Mouse (Mus musculus): ENCODE data around the gene Gtf2i.

Gtf2i gene

DNA sequence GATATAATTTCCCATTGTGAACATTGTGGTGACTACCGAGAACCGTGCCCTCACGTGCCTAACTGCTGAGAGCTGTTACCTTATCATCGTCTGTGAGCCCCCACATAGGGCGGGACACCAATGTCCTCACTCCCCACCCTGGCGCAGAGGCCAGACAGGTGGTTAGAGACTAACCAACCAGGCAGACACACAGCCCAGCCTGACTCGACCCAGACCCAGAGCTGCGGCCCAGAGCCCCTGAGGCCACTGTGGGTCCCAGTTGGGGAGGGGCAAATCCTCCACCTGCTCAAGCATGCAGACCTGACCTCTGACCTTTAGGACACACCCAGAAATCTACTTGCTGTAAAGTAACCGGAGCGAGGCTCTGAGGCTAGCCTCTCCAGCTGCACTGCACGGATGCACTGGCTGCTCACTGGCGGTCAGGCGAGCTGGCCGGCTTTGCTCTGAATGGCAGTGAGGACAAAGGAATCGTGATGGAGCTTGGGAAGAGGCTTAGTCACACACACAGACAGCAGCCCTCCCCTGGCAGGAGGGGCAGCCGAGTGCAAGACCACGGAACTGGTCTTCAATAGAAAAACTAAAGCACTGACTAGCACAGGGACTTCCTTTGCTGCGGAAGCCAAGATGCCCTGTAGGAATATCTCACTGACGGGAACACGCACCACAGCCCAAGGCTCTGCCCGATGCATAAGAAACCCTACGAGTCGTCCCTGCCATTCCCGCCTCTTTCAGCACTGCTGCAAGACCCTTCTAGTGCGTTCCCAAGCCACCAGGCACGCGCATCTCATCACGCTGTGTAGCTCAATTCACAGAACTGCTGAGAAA, 76.4 kb downstream of the Gtf2i start:
- DNase-seq: no peak

DNA sequence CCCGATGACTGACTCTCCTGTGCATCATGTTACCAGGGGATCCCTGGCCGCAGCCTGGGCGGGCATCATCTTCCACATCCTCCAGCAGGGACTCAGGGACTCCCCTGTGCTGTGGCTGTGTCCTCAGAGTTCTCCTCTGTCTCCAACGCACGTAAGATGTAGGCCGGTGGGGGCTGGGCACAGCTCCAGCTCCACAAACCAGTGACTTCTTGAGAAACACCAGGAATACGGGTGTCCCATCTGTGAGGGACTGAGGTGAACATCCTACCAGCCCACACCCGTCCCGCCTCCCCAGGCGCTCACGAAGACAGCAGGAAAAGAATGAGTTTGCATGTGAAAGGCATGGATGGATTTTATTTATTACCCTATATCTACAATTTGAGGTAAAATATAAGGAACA, 77.1 kb downstream of the Gtf2i start:
- peak in 1 of 2 experiments; percentile 32 for DNase-seq

DNA sequence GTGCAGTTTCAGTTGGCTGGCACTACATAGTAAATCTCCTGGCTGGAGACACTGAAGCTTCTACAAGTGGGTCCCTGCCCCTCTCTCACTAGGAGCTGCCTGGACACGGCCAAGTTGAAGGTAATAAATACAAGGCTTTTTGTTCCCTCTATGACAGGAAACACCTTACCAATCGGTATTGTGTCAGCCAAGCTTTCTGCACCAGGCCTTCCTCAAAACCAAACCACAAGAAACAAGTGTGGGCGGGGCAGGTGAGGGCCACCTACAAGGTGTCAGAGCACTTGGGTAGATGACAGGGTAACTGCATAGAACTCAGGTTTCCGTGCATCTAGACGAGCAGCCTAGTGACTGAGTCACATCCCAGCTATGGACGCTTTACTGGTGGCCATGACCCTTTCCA, 77.8 kb downstream of the Gtf2i start:
- no peak for DNase-seq

DNA sequence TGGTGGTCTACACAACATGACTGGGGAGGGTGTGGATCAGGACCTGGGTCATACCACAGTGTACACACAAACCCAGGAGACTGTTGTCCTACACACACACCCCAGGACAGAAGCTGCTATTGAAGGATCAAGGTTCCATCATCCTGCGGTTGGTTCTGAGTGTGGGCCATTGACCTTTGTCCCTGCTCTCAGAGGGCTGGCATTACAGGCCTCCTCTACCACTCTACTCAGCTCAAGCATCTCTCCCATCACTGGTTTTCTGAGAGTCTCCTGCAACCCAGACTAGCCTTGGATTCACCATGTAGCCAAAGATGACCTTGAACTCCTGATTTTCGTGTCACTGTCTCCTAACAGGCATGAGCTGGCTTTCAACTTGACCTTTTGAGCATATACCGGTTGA, 78.3 kb downstream of the Gtf2i start:
- no peak for DNase-seq

DNA sequence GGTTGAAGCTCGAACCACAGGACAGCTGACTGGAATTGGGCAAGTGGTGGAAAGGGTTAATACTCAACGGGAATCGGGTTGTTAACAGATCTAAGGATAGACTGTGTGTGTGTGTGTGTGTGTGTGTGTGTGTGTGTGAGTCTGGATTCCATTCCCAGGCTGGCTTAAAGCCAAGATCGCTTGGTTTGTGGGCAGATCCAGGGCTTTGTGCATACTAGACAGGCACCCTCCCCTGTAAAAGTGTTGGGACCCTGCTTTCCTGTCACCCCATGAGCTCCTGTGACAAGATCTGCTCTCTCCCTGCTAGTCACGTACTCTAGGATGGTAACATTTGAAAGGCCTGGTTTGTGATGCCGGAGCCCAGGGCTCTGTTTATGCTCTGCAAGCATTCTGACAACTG, 79.4 kb downstream of the Gtf2i start:
- peak in 1 of 2 experiments; percentile 53 for DNase-seq

DNA sequence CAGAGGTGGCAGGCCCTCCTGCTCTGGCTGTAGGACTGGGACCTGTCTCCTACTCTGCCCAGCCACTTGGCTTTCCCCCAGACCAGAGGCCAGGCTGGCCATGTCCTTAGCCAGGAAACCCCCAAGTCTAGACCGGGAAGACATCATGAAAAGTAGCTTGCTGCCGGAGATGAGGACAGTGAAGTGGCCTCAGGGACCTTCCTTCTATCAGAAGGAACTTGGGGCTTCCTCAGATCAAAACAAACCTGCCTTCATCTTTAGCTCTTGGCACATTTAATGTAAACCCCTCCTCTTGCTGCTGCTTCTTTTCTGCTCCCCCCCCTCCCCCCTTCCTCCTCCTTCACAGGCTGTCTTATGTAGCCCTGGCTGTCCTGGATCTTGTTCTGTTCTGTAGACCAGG, 80.4 kb downstream of the Gtf2i start:
- no peak for DNase-seq

DNA sequence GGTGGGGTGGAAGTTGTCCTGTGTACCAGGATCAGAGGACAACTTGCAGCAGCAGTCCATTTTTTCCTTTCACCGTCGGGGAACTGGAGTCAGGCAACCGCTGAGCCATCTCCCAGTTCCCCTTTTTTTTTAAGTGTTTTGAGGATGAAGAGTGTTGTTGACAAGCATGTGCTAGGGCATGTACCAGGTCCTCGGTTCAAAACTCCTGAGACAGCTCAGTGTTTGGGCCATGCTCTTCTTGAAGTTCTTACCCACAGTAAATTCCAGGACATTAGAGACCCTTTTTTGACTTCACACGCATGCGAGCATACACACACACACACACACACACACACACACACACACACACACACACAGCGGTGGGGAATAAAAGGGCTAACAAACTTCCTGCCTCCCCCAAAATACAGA, 81.3 kb downstream of the Gtf2i start:
- DNase-seq: no peak

DNA sequence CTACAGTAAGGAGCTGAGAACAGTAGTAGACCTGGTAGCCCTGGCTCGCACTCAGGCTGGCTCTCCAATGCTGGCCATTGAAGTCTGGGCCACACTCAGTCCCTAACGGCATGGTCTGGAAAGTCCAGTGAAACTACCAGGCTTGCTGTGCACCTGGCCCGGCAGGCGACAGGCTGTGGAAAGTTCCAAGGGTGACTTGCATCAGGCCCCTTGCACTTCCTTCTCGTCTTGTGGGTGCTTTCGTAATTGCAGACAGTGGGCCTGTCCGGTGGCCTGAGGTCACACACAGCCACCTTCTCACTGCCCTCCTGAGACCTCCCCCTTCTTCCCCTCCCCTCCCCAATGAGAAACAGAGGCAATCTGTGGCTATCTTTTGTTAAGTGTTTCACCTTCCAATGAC, 82.0 kb downstream of the Gtf2i start:
- DNase-seq: no peak

DNA sequence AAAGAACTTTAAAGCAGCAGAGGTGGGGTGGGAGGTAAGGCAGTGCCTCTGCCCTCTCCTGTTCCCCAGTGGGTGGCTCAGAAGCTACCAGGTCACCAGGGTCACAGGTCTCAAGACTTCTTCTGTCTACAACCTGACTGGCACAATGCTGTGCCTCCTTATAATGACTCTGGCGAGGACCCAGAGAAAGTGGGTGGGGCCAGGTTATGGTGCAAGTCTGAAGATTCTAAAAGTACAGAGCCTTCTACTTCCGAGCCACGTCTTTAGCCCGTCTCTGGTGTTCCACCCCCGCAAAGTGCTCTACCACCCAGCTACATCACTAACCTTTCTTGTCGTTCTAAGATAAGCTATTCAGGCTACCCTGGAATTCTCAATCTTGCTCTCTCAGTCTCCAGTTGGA, 82.4 kb downstream of the Gtf2i start:
- no peak for DNase-seq

DNA sequence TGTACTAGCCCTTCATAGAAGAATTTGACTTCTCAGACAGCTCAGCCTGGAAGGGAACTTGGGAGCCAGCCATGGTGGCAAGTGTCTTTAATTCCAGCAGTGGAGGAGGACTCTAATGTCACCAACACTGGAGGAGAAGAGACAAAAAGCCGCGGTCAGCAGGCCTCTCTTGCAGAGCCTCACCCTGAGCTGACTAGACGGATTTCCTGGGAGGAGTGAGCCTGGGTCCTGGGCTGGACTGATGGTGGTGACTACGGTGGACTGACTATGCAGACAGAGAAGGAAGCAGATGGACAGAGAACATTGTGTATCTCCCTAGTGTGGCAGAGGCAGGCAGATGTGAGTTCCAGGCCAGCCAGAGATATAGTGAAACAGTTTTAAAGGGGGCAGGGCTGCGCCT, 83.2 kb downstream of the Gtf2i start:
- no peak for DNase-seq

DNA sequence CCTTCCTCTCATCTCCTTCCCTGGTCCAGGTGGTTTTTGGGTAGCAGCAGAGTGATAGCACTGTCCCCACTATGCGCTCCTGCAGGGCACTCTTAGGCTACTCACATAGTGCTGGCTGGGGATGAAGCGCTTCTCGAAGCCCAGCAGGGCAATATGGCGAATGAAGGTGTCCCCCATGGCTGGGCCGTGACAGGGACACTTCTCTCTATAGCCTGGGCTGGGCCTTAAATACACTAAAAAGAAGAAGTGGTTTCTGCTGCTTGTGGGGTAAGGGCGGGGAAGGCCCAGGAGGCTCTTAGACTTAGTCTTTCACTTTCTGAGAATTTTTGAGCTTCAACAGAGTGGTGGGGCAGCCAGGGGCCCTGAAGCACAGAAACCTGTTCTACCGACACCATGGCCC, 85.2 kb downstream of the Gtf2i start, which contains the start of gene Ncf1:
Gene Ncf1, minus strand, starts transcription at position 235 of the 400 bp plus-strand sequence.
- DNase-seq: no peak

DNA sequence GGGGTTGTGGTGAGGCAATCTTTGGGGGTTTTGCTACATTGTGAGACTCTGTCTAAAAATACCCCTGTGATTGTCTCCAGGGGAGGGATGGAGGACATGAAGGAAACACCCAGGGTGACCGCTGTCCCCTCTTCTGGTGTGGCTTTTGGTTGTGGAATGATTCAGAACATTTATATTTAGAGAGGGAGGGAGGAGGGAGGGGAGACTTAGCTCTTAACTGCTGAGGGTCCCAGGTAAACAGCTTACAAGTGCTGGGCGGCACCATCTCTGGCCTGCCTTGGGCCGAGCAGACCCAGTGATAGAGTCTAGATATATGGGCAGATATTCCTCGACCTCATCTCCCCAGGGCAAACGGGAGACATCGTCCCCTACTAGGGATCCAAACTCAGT, 86.3 kb downstream of the Gtf2i start:
- DNase-seq: no peak

DNA sequence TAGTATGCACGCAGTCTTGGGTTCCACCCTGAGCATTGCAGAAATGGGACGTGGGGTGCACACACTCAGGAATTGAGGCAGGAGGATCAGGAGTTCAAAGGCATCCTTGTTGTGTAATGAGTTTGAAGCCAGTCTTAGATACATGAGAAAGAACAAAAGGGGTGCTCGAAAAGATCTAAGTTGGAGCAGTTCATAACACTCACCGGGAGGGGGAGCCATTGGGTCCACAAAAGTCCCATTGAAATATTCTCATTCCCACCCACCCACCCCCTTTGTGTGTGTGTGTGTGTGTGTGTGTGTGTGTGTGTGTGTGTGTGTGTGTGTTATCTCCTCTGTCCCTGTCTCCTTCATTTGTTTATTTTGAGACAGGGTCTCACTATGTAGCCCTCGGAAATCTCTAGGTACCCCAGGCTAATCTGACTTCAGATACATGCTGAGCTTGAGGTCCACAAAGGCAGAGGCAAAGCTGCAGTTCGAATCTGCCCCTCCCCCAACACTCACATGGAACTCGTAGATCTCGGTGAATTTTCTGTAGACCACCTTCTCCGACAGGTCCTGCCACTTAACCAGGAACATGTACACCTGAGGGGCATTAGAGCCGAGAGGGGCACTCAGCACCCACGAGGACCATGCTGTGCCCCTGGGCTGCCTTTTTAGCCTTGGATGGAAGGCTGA, 86.8 kb downstream of the Gtf2i start:
- DNase-seq: no peak

DNA sequence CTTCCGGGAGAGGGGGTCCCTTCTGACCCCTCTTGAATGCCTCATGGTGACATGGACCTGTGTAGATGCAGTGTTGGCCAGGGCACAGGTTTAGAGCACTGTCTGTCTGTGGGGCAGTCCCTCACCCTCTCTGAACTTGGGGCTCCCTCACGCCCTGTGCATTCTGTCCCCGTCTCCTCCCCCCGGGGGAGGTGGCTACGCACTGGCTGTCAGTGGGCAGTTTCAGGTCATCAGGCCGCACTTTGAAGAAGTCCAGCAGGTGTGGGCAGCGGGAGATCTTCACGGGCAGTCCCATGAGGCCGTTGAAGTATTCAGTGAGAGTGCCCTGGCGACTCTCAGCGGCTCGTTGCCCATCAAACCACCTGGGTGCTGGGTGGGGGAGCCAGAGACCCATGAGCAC, 87.6 kb downstream of the Gtf2i start:
- no peak for DNase-seq

DNA sequence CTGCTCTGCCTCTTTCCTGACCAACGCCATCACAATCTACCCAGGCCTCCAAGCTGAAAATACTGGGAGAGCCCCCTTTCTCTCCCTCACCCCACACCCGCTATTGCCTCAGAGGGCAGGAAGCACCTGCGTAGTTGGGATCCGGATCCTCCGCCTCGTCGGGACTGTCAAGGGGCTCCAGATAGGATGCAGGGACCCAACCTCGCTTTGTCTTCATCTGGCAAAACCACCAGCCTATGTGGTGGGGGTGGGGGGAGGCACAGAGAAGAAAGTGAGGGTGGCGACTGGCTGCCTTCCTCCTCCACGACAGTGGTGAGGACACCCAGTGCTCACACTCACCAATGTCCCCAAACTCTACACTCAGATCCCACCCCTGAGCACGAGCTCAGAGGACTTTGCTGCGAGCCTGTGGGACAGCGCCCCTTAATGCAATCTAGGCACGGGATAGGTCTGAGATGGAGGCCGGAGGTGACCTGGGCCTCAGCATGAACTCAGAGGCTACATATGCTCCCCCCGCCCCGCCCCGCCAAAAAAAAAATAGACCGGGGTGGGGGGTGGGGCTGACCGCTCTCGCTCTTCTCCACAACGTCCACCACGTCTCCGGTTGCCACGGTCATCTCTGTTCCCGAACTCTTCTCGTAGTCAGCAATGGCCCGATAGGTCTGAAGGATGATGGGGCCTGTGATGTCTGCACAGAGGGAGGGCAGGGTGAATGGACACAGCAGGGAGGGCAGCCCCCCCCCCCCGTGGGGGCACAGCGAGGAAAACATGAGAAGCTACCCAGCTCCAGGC, 89.3 kb downstream of the Gtf2i start:
- no peak for DNase-seq

DNA sequence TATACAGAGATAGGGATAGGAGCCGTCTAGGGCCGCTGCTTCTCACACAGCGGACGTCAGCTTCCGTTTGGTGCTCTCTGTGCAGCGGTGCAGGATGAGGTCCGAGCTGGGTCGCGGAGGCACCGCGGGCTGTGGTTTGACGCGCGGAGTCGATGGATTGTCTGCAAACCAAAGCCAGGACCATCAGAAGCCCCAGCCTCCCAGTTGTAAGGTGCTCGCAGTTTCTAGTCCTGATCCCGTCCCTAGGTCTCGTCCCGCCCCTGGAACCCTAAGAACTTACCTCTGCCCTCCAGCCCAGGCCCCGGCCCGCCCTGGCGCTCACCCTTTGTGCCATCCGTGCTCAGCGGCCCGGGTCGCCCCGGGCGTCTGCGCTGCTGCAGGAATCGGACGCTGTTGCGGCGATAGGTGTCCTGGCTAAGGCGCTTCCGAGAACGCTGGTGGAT, 92.8 kb downstream of the Gtf2i start:
- no peak for DNase-seq

DNA sequence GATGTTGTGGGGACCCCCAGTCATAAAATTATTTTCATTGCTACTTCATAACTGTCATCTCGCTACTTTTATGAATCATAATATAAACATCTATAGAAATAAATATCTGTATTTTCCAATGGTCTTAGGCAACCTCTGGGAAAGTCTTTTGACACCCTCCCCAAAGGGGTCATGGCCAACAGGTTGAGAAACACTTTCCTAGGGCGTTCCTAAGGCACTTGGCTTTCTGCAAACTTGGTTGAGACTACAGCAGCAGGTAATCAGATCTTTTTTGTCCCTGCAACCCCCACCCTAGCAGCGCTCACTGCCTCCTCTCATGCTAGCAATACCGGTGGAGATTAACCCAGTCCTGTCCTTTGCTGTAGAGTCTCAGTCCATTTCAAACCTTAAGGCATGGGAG, 93.3 kb downstream of the Gtf2i start:
- DNase-seq: no peak

DNA sequence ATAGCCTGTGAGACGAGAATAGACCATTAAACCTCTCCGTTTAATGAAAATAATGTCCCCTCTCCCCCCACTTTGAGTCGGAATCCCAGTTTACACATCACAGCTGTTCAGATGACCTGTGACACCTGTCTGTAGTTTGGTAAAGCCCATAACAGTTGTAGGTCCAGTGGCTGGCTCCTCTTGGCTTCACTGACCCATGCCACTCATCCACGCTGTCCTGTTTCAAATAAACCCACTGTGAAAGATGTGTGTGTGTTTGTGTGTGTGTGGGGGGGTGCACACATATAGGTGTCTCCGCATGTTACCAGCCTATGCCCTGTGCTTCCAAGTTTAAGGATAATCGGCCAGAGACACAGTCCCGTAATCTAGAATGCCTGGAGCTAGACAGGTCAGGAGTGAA, 96.7 kb downstream of the Gtf2i start:
- DNase-seq: no peak

DNA sequence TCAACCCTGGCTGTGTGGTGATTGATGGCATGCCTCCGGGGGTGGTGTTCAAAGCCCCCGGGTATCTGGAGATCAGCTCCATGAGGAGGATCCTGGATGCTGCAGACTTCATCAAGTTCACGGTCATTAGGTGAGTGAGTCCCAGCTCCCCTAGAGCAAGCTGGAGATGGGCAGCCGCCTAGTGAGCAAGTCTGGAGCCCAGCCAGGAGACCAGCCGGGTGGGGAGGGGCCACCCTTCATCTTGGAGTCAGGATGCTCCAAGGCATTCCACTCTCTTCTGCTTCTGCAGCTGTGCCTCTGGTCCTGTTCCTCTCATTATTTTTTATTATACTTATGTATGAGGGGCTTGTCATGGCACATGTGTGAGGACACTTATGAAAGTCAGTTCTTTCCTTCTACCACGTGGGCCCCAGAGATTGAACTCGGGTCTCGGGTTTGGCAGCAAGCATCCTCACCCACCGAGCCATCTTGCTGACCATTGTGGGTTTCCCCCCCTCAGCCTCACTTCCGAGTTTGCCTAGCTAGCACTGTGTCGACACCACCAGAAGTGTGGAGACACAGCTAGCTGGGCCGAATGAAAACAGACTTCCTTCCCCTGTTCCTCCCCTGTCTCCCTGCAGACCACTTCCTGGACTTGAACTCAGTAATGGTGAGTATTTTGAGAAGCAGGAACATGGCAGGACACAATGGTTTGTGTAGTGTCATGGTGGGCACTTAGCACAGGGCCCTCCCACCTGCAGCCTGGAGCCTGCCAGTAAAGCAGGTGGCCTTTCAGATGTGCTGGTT, 100.3 kb downstream of the Gtf2i start:
- DNase-seq: peak in 1 of 2 experiments; percentile 38

DNA sequence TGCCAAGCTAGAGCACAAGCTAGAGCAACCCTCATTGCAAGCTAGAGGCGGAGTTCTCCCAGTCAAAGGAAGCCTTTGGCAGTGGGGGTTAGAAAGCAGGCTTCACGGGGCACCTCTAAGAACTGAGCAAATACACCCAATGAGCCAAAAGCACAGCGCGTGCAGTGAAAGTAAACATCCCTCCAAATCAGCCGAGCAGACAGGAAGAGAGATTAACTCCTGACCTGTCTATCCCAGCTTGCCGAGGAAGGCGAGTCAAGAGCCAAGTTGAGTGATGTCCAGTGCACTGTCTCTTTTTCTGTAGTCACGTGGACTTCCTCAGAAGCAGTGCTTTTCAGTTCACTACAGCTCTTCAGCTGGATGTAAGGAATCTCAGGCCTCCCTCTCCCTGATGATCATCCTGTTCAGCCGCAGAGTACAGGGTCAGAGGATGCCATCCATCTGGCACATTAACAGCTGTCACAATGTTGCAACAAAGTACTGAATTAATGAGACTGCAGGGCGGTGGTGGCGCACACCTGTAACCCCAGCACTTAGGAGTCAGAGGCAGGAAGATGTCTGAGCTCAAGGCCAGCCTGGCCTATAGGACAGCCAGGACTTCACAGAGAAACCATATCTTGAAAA, 104.5 kb downstream of the Gtf2i start:
- DNase-seq: no peak

DNA sequence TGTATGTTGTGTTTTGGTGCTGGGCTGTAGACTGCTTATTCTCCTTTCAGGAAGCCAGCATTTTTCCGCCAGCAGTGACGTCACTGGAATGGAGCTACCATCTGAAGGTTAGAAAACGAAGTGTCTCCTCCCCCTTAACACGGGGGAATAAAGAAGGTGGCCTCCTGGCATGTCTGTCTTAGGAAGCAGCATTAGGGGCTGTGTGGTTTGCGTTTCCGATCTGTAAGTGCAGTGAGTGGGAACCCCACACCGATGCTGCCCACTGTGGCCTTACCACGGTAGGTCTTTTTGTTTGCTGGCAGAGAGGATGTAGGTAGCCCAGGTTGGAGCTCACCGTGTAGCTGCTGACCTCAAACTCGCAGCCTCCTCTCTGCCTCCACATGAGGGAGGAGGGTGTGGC, 107.8 kb downstream of the Gtf2i start:
- DNase-seq: no peak

DNA sequence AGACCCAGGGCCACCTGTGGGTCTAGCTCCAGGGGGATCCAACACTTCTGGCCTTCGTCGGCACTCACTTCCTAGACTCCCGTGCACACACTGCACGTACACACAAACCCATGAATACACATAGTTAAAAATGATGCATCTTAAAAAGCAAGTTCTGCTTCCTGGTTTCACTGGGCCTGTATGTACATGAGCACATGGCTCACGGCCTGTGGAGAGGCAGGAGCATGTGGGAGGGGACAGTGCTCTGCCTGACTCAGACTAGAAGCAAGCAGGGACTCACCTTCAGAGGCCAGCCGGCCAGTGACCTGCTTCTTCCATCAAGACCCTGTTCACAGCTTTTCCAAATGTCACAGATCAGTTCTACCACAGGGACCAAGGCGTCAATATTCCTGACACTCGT, 120.9 kb downstream of the Gtf2i start:
- DNase-seq: no peak
